Mouse (Mus musculus): ENCODE results near the gene Eif2ak4.
A peak's percentile ranks its signal among the peaks of the same experiment; 100 is the strongest.

The Eif2ak4 gene

DNA sequence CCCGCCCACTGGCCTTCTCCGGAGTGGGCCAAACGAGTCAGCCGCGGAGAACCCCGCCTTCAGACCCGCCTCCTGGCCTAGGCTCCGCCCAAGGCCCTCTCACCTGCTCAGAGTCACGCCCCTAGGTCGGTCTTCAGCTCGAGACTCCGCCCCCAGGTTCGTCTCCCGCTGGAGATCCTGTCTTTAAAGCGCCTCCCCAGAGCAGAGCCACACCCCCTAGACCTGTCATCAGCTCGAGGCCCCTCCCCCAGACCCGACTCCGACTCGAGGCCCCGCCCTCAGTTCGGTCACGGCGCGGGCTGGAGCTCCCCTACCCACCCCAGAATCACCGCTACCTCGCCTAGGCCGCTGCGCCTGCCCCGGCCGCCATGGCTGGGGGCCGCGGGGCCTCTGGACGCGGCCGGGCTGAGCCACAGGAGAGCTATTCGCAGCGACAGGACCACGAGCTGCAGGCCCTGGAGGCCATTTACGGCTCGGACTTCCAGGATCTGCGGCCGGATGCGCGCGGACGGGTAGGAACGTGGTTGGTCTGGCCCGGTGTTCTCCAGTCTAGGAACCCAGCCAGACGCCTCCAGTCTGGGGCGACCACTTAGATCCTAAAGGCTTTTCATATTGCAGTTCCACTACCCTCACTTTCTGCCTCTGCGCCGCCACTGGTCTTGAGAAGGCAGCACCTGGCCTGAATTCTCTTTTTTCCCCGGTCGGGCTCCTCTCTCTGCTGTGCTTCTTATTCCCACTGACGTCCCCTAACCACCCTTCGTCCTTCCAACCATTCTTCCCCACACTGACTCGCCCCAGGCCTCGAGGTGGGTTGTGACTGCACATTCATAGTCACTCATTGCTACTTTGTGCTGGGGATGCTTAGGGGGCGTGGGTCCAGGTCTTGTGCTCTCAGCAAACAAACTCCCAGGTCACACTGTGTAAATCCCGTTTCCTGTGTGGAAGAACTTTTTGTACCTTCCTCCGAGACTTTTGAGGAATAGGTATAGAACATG, at the start of gene Eif2ak4:
Gene Eif2ak4, plus strand, starts transcription at position 278 of the 995 bp plus-strand sequence.
- DNase-seq (ENCODE audit: low read depth, low spot score): peak; percentile 99

DNA sequence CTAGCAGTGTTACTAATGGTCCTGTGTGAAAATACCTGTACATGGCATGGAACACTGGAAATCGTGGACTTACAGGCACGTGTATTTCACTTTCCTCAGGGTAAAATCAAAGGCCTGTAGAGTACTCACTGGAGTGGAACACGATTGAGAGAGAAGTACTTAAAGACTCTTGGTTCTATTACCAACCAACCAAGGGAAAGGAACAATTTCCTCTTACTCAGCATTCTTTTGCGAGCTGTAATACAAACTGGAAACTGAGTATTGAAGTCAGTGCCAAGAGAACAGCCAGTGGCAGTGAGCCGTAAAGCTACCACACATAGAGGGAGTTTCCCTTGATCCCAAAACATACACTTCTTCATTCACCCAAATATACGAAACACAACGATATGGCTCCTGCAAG, 47.1 kb upstream of the Eif2ak4 start:
- DNase-seq (ENCODE audit: low read depth, low spot score): no peak

DNA sequence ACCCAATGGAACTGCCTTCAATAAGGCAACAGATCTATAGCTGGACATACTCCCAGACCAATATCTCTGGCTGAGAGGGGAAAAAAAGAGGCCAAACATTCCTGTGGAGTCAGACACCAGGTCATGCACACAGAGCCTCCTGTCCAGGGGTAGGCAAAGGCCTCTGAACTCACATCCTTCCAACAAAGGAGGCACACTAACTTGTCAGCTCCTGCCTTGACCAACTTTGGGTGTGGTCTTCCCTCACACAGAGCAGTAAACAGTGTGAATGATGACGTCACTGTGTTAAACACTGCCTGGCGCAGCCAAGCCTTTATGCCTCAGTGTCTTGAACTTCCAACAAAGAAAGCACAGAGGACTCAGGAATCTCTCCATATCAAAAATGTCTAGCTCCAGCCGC, 44.5 kb upstream of the Eif2ak4 start:
- no peak for DNase-seq (ENCODE audit: low read depth, low spot score)

DNA sequence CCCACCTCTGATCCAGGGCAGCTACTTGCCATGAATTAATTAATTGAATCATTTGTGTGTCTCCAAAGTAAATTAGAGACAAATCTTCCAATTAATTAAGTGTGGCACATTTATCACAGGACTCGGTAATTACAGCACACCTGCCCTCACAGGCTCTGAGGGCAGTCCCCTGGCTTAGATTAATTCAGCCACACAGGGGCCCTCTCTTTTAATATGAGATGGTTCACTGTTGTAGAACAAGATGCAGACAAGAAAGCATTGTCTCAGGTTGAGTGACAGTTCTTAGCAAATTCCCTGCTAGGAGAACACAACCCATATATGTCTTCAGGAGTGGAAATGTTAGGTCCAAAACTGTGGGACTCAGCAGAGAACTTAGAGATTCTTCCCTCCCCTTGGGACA, 42.9 kb upstream of the Eif2ak4 start:
- no peak for DNase-seq (ENCODE audit: low read depth, low spot score)

DNA sequence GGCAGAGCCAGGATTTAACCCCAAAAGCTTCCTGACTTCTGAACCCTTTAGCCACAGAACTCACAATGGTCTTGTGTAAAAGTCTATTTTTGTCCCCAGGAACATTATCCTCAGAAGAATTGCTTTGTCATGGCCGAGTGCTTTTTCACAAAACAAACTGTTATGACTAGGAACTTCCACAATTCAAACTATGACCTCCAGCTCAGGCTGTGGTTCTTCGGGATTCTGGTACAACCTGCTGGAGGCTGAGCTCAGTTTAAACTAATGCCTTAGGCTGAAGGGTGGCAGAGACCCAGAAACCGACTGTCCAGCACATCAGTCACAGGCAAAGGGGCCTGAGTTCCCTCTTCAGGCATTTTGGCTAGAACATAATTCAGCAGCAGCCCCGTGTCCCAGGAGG, 34.9 kb upstream of the Eif2ak4 start:
- DNase-seq (ENCODE audit: low read depth, low spot score): no peak

DNA sequence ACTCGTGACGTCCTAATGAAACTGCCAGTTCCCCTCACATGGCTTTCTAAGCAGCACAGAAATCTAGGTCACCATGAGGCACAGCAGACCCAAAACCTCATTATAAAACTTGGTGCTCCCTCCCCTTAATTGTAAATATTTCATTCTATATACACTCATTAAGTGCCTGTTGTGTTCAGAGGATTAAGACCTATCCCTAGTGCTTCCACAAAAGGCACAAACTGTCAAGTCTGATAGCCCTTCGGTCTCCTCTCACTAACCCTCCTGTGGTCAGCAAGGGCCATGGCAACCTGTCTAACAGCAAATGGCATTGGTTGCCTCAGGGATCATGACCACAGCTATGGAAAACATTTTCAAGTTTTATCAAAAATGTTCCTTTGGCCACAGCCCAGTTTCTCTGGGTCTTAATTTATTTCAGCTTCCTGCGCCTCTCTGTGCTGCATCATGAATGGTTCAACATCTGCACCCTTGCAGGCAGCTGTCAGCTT, 34.5 kb upstream of the Eif2ak4 start:
- no peak for DNase-seq (ENCODE audit: low read depth, low spot score)

DNA sequence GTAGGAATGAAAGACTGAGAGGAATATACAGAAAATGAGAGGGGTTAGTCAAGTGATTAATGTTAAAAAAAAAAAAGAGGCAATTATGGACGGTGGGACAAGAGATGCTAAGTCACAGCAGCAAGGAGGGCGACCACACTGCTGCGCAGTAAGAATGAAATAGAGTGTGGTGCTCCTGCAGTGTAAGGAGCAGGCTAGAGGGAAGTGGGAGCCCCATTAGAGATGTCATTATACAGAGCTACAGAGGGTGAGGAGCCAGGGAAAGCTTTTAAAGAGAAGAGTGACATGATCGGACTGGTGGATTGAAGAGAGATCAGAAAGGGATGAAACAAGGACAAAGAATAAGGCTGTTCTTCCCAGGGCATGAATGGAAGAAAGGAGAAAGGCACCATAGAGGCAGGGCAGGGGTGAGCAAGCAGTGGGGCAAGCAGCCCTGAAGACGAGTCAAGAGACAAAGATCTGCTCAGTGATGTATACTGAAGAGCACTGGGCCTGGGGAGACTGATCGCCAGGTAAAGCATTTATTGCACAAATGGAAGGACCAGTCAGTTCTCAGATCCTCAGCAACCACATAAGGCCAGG, 33.2 kb upstream of the Eif2ak4 start:
- no peak for DNase-seq (ENCODE audit: low read depth, low spot score)

DNA sequence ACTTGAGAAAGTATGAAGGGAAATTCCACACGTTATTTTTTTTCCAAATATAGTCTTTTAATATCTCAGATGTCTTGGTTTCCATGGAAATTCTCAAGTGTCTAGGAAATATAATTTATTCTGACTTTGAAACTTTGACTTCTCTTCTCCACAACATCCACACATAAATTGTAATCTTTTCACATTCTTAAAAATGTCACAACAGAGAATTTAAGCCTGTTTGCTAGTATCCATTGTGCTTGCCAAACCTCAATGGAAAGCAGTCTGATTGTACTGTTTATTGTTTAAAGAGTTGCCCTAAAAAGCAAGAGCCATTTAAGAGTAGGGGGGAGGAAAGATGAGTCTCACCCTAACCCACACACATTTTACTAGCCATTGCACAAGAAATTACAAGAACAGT, 16.6 kb upstream of the Eif2ak4 start:
- DNase-seq (ENCODE audit: low read depth, low spot score): no peak

DNA sequence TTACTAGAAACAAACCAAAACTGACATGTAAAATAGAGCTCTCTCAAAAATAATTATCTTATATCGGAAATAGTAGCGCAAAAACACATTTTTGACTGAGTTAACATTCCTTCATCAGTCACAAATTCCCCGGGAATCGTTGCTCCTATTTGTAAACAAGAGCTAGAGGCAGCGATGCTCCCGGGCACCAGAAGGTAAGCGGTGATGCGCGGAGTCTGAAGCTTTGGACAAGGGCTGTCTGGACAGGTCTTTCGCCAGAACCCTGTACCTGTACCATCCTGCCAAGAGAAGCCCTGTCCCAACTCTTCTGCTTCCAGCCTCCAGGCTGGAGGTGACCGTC, 15.9 kb upstream of the Eif2ak4 start:
- DNase-seq (ENCODE audit: low read depth, low spot score): no peak

DNA sequence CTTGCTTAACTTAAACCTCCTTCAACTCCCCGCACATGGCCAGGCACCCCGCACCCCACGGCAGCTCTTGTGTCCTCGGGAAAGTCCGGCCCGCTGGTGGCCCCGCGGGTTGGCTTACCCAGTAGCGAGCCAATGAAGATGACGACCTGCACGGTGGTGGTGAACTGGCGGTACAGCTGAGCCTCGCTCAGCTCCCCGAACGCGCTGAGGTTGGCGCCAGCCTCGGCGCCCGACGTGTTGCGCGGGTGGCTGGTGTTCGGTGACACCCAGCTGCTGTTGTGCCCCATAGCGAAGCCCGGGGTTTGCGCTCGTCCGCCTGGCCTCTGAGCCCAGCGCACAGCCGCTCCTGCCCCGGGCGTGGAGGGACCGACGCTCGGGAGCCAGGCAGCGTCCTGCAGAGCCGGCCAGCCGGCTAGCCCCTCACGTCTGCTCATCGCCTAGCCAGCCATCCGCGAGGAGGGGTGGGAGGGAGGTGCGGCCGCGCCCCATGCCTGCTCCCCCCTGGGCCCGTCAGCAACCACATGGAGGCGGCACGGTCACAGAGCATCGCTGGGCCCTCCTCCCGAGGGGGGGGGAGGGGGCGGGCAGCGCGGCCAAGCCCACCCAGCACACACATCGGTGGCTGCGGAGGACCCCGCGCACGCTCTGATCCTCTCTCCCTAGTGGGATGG, 15.4 kb upstream of the Eif2ak4 start, which contains the start of gene Gpr176:
Gene Gpr176, minus strand, starts transcription at position 519 of the 671 bp plus-strand sequence.
- peak; percentile 44 for DNase-seq (ENCODE audit: low read depth, low spot score)

DNA sequence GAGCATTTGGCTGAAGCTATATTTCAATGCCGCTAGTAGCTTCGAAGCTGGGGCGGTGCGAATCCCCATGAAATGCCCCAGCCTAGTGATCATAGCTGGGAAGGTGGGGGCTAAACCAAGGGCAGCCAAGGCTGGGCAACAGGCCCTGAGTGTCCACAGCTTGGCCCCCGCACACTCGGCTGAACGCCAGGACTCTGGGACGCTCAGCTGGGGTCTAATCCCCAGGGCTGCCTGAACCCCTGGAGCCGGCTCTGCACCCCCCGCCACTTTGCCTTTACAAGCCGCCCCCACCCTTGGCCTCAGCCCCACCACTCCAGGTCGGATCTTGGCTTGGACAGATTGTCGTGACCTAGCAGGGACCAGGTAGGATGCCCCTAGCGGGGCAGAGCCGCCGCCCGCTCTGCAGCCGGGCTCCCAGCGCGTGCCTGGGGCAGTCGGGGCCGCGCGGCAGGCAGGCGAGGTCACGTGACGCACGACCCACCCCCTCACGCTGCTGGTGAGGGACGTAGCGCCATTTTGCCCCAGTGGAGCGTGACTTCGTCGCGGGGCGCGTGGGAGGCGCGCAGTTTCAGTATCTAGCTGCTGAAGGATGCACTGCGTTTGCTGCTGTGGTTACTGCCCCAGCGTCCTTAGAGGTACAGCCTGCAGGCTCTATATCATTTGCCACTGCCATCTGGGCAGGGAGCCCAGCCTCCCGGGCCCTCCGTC, 14.7 kb upstream of the Eif2ak4 start:
- peak; percentile 68 for DNase-seq (ENCODE audit: low read depth, low spot score)

DNA sequence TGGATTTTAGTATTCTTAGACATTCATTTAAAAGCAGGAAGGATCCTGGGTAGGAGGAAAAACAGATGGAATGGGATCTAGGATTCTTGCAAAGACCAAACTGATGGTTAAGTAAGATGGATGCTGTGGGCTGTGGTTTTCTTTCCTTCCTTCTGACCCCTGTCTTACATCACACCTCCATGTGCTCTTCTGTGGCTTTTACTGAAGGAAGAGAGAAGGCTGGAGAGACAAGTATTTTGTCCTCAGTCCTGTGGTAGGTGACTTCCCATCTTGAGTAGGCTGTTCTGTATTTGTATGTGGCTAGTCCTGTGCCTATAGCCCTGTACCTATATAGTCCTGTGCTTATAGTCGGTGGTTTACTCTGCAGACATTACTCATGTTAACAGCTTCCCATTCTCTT, 12.9 kb upstream of the Eif2ak4 start:
- no peak for DNase-seq (ENCODE audit: low read depth, low spot score)

DNA sequence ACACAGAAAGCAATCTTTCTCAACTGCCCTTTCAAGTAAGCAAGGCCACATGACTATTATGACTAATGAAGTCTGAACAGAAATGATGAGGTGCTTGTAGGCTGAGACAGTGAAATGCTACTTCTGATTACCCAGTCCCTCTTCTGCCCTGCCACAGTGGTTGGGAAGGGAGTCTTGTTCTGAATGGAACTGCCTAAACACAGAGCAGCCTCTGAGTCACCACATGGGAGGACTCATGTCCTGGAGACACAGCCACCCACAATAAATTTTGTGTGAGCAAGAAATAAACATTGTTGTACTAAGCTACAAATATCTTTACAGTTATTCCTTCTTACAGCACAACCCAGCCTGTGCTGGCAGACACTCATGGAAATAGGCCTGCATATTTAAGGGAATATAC, 12.5 kb upstream of the Eif2ak4 start:
- DNase-seq (ENCODE audit: low read depth, low spot score): no peak

DNA sequence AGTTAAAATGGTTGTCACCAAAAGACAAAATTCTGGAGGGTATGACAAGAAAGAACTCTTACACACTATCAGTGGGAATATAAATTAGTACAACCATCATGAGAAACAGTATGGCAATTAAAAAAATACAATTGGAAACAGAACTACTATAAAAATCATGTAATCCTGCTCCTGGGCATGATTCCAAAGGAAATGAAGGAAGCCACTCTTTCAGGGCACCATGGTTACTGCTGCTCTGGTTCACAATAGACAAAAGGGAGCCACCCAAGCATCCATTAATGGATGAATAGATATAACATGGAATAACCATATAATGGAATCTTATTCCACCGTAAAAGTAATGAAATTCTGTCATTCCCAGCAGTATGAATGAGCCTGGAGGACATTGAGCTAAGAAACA, 8.7 kb upstream of the Eif2ak4 start:
- no peak for DNase-seq (ENCODE audit: low read depth, low spot score)

DNA sequence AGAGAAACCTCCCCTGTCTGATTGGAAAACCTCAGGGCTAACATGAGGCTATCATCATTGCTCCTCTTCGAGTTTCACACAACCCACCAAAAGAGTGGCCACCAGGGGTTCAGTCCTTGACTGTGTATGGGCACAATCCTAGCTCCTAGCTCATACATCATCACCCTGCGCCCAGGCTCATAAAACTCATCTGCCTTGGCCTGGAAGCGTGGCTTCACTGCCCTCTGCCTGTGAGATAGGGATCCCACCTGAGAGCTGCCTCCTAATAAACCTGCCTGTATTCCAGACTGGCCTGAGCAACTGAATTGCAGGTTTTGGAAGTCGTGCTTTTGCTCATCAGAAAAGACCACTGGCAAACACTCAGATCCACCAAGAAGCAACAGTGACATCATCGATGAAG, 5.0 kb upstream of the Eif2ak4 start:
- no peak for DNase-seq (ENCODE audit: low read depth, low spot score)

DNA sequence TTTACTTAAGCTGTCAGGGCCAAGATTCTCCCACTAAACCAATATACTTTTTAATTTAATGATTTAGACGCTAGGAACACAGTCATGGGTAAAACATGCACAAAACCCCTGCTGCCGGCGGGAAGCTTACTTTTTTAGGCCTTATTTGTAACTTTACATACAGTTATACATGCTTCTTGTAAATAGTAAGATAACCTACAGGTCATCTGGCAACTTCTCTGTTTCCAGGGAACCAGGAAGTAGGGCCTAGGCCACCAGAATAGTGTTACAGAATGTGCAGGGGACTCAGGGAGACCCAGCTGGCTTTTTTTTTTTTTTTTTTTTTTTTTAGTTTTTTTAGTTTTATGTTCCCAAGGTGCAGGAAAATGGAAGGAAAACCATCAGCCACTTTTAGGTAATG, 1.2 kb downstream of the Eif2ak4 start:
- DNase-seq (ENCODE audit: low read depth, low spot score): no peak

DNA sequence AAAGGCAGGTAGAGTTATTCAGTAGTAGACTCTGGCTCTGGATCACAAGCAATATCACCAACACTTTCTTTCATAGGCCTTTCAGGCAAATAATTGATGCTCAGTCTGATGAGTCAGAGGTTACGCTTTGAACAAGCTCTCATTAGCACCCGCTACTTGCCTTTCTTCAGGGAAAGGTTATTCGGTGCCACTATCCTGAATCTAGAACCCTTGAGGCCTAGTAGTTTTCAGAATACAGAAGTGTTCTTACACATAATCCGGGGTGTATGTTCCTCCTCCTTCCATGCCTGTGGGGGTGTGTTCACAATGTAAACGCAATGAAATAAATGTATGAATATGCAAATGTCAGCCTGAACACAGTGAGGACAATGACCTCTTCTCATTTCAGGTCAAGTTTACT, 1.7 kb downstream of the Eif2ak4 start:
- no peak for DNase-seq (ENCODE audit: low read depth, low spot score)

DNA sequence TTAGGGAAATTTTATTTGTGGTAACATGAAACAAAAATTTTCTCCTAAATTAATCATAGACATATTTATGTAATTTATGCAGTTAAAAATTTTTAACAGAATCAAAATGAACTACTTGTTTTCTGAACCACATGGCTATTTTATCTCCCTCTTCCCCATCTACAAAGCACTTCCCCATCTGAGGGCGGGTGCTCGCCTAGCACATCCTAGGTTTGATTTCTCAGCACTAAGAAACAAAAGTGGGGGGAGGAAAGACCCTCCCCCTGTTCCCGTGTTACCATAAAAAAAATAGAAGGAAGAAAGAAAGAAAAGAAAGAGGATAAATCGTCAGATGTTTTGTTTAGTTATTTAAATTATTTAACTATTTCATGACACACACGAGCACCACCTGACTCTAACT, 2.8 kb downstream of the Eif2ak4 start:
- no peak for DNase-seq (ENCODE audit: low read depth, low spot score)

DNA sequence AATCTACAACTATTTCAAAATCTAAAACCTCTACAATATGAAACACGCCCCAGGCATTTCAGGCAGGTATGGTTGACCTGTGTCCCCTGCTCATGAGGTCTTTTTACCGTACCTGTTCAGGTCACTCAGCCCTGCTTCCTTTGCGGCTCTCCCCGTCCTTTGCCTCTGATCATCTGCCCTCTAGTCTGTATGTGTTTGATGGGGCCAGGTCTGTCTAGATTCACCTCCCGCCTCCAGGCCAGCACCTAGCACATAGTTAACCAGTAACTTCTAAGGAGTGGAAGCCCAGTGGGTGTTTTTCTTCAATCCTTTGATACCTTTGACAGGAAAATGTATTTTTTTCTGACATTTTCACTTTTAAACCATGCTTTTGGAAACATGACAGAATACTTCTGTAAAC, 11.3 kb downstream of the Eif2ak4 start:
- DNase-seq (ENCODE audit: low read depth, low spot score): no peak

DNA sequence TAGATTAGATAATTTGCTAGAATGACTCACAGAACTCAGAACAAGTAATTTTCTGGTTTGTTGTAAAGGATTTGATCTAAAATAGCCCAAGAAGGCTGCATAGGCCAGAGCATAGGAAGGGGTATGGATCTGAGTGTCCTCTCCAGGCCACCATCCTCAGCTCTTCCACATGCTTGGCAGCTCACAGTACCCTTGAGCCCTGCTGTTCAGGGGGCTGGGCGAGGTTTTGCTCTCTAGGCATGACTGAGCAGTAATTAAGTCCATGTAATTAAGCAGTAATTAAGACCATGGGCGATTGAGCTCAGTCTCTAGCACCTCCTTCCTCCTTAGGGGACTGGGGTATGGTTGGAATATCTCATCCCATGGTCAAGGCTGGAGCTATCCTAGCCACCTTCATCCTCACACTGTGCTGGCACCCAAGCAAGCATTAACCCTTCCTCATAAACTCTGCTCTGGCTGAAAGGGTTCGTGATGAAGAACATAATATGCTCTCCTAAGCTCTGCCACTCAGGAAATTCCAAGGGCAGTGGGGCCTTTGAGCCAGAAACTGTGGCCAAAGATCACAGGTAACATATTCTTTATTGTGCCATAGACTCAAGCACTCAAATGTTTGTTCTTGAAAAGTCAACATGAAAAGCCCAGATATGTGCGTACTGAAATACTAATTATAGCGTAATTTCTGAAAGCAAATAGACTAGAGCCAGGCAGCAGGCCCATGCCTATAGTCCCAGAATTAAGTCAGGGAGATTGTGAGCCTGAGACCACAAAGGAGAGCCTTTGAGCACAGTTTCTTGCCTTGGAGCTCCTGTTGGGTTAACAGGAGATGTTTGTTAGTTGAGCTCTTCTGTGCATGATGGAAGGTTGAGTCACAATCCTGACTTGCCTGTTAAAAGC, 13.7 kb downstream of the Eif2ak4 start:
- DNase-seq (ENCODE audit: low read depth, low spot score): no peak

DNA sequence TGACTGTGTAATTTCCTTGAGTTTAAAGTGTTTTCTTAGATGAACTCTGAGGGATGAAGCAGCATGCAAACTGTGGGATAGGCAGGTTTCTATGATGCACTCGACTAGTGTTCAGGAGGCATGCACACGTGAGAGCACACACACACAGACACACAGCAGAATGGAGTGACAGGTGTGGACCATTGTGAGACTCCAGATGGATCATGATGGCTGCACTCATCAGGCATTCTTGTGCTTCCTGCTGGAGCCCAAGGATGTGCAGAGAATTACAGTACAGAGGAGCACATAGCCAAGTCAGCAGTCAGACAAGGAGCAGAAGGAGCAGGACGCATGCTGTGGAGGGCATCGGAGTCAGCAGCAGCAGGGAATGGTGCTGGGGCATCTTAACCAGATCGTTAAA, 15.9 kb downstream of the Eif2ak4 start:
- DNase-seq (ENCODE audit: low read depth, low spot score): no peak
